Mouse (Mus musculus): ENCODE data around the gene Fkbp5. TPM values are rescaled to one million over a fixed set of nuclear protein-coding genes. Genes with fewer than 3 reads are reported as not detected.

Fkbp5 gene
- polyA plus RNA-seq, 2 experiments = 3.6 to 7.3 TPM

DNA sequence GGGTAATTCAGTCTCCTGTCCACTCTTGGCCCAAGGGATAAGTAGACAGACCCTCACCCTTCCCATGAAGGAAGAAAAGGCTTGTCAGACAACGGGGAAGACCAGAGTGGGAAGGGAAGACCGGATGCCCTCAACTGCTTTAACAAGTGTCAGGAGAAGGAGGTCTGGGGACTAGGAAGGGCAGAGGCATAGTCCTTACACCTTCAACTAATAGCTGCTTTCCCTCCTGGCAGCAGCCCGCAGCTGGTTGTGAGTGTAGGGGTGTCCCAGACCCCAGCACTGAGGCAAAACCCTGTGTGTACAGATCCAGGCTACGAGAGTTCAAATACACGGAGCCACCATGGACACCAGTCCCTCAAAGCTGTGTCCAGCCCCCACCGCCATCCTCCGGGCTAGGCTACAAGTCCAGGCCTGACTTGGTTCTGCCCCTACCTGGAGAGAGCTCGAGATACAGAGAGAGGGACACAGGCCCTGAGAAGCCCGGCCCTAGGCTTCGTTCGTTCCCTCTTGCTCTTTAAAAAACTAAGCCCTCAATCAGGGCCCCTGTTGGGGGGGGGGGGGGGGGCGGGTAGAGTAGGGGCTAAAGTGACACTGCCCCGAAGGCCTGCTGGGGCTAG is 168.0 kb downstream of the Fkbp5 start:
- H3K27ac ChIP-seq = no peak overlapping the region

More for the DNA sequence above, 168.0 kb downstream of the Fkbp5 start:
- Histone ChIP-seq H3K4me3 (ENCODE audit: insufficient read depth in 1 of 2, low read depth in 2 of 2, low read length in 2 of 2) (peak overlapping the region; percentile 44 to 72), H3K36me3 (replicated peaks; ENCODE audit: control insufficient read depth, insufficient read depth, low read depth) (no peaks in the 10 kb centered on the region), H3K9me3 (ENCODE audit: control insufficient read depth, low read length) (no peaks in the 10 kb centered on the region), H3K27me3 (ENCODE audit: control insufficient read depth, insufficient read depth, low read length) (peaks cover 17% of the 10 kb centered on the region), H3K9ac (replicated peaks) (peak overlapping the region; percentile 52; the same call in 1 of the 2 replicates), H3K4me2 (ENCODE audit: low read depth) (peak overlapping the region; percentile 91), H3K4me1 (replicated peaks; ENCODE audit: control insufficient read depth in 2 of 2, insufficient read depth in 2 of 2, low read length in 1 of 2) (peaks cover 9 to 13% of the 10 kb centered on the region in 2 experiments)
- TF ChIP-seq EP300 (IDR thresholded peaks at IDR 0.05; ENCODE audit: low read depth) (no peak), CTCF (IDR thresholded peaks at IDR 0.05; ENCODE audit: low read depth) (no peak)
- DNase-seq (ENCODE audit: low read depth in 3 of 3, low spot score in 3 of 3) (no peak), ATAC-seq (ENCODE audit: insufficient read depth) (no peak)
- whole genome bisulfite sequencing (ENCODE audit: insufficient replicate concordance) = 28% methylated on average over 13 of the region's 13 CpGs

Small RNA genes lying within 50 kb of the gene (microRNA-seq; reads per million reads assigned to microRNA genes)
- gene Gm25195 (not detected), gene Mir6969 (not detected)

Other genes starting within 250 kb of the Fkbp5 start
- gene Fance, start 204.0 kb downstream of the Fkbp5 start, polyA plus RNA-seq (2012; rRNA removed) = 4.5 and 5.5 TPM in 2 replicates
- 9.4 and 10.4 TPM in 2 replicates for gene Fance, start 204.0 kb downstream of the Fkbp5 start, polyA plus RNA-seq (2014; fragmentation: Nextera tagmentation; extraction: Ambion mirVana)
- 1,169 and 1,992 TPM in 2 replicates for gene Rpl10a, start 189.1 kb downstream of the Fkbp5 start, polyA plus RNA-seq (2012; rRNA removed)
- 506 and 510 TPM in 2 replicates for gene Rpl10a, start 189.1 kb downstream of the Fkbp5 start, polyA plus RNA-seq (2014; fragmentation: Nextera tagmentation; extraction: Ambion mirVana)
- gene Tead3, start 166.7 kb downstream of the Fkbp5 start, polyA plus RNA-seq (2012; rRNA removed) = 2.0 and 2.2 TPM in 2 replicates
- 0.52 and 0.63 TPM in 2 replicates for gene Tead3, start 166.7 kb downstream of the Fkbp5 start, polyA plus RNA-seq (2014; fragmentation: Nextera tagmentation; extraction: Ambion mirVana)
- 0.12 and 0.26 TPM in 2 replicates for gene Tulp1, start 152.3 kb downstream of the Fkbp5 start, polyA plus RNA-seq (2012; rRNA removed)
- gene Tulp1, start 152.3 kb downstream of the Fkbp5 start, polyA plus RNA-seq (2014; fragmentation: Nextera tagmentation; extraction: Ambion mirVana) = 0.28 and 0.42 TPM in 2 replicates
- gene Armc12, start 13.3 kb upstream of the Fkbp5 start, polyA plus RNA-seq (2012; rRNA removed) = 0.03 TPM in 1 of 2 replicates, not detected in the other
- not detected in 2 replicates for gene Armc12, start 13.3 kb upstream of the Fkbp5 start, polyA plus RNA-seq (2014; fragmentation: Nextera tagmentation; extraction: Ambion mirVana)
- not detected in 2 replicates for gene Clpsl2, start 31.9 kb upstream of the Fkbp5 start, polyA plus RNA-seq (2012; rRNA removed)
- not detected in 2 replicates for gene Clpsl2, start 31.9 kb upstream of the Fkbp5 start, polyA plus RNA-seq (2014; fragmentation: Nextera tagmentation; extraction: Ambion mirVana)
- 1.2 and 3.3 TPM in 2 replicates for gene Clps, start 43.2 kb upstream of the Fkbp5 start, polyA plus RNA-seq (2012; rRNA removed)
- gene Clps, start 43.2 kb upstream of the Fkbp5 start, polyA plus RNA-seq (2014; fragmentation: Nextera tagmentation; extraction: Ambion mirVana) = 2.9 and 3.7 TPM in 2 replicates
- not detected in 2 replicates for gene Lhfpl5, start 58.1 kb upstream of the Fkbp5 start, polyA plus RNA-seq (2012; rRNA removed)
- not detected in 2 replicates for gene Lhfpl5, start 58.1 kb upstream of the Fkbp5 start, polyA plus RNA-seq (2014; fragmentation: Nextera tagmentation; extraction: Ambion mirVana)
- 11.5 and 12.9 TPM in 2 replicates for gene Srpk1, start 105.2 kb upstream of the Fkbp5 start, polyA plus RNA-seq (2012; rRNA removed)
- 40.8 and 41.8 TPM in 2 replicates for gene Srpk1, start 105.2 kb upstream of the Fkbp5 start, polyA plus RNA-seq (2014; fragmentation: Nextera tagmentation; extraction: Ambion mirVana)
- 0.26 and 0.35 TPM in 2 replicates for gene Slc26a8, start 172.7 kb upstream of the Fkbp5 start, polyA plus RNA-seq (2012; rRNA removed)
- gene Slc26a8, start 172.7 kb upstream of the Fkbp5 start, polyA plus RNA-seq (2014; fragmentation: Nextera tagmentation; extraction: Ambion mirVana) = 0.11 and 0.21 TPM in 2 replicates
- 30.3 and 37.8 TPM in 2 replicates for gene Mapk14, start 173.8 kb upstream of the Fkbp5 start, polyA plus RNA-seq (2012; rRNA removed)
- 33.2 and 36.1 TPM in 2 replicates for gene Mapk14, start 173.8 kb upstream of the Fkbp5 start, polyA plus RNA-seq (2014; fragmentation: Nextera tagmentation; extraction: Ambion mirVana)
- gene AC170998.1, start 208.6 kb upstream of the Fkbp5 start, polyA plus RNA-seq (2012; rRNA removed) = 0.06 and 0.58 TPM in 2 replicates
- gene AC170998.1, start 208.6 kb upstream of the Fkbp5 start, polyA plus RNA-seq (2014; fragmentation: Nextera tagmentation; extraction: Ambion mirVana) = 0.40 and 0.74 TPM in 2 replicates